8 mouse cellular contexts compared by ENCODE assay signal in genomic region chr10:80757717-80758116, GRCm38 (mm10). TPM values are rescaled to one million over a fixed set of nuclear protein-coding genes. Genes with fewer than 3 reads are reported as not detected.
DNase-seq lines count a peak whose midpoint lies in the region; ATAC-seq lines count a peak whose summit lies in the region.

No protein-coding gene starts in this region.

- no peak overlapping the region for H3K9ac ChIP-seq in embryonic facial prominence, embryonic 15.5 days
- peak overlapping the region; percentile 40; the same call in 1 of the 2 replicates for H3K9ac ChIP-seq in heart, embryonic 11.5 days (ENCODE audit: low read depth, low read length)
- H3K9ac ChIP-seq in kidney, embryonic 15.5 days = no peak overlapping the region
- H3K9ac ChIP-seq in liver, embryonic 11.5 days (ENCODE audit: low read depth, low read length) = no peak overlapping the region
- H3K9ac ChIP-seq in stomach, embryonic 15.5 days = no peak overlapping the region

- 0 out of 2 replicates have a peak overlapping the region, but pooled peaks have one; percentile 4 for H3K27ac ChIP-seq in embryonic facial prominence, embryonic 15.5 days (replicated peaks)
- H3K27ac ChIP-seq in heart, embryonic 11.5 days (ENCODE audit: low read depth, low read length) = no peak overlapping the region
- no peak overlapping the region for H3K27ac ChIP-seq in kidney, embryonic 15.5 days
- no peak overlapping the region for H3K27ac ChIP-seq in liver, embryonic 11.5 days (ENCODE audit: low read depth, low read length)
- H3K27ac ChIP-seq in stomach, embryonic 15.5 days = no peak overlapping the region

- H3K27me3 ChIP-seq in embryonic facial prominence, embryonic 15.5 days = no peaks in the 10 kb centered on the region
- no peaks in the 10 kb centered on the region for H3K27me3 ChIP-seq in heart, embryonic 11.5 days (ENCODE audit: control insufficient read depth, insufficient read depth, low read length)
- H3K27me3 ChIP-seq in kidney, embryonic 15.5 days = no peaks in the 10 kb centered on the region
- no peaks in the 10 kb centered on the region for H3K27me3 ChIP-seq in liver, embryonic 11.5 days (replicated peaks; ENCODE audit: control insufficient read depth, insufficient read depth, low read length)
- no peaks in the 10 kb centered on the region for H3K27me3 ChIP-seq in stomach, embryonic 15.5 days (replicated peaks)

- 0 out of 2 replicates have a peak overlapping the region, but pooled peaks have one; percentile 80 for H3K4me2 ChIP-seq in embryonic facial prominence, embryonic 15.5 days (replicated peaks)
- peak overlapping the region; percentile 79 for H3K4me2 ChIP-seq in heart, embryonic 11.5 days
- peak overlapping the region; percentile 87; the same call in 1 of the 2 replicates for H3K4me2 ChIP-seq in kidney, embryonic 15.5 days
- peak overlapping the region; percentile 83; the same call in 1 of the 2 replicates for H3K4me2 ChIP-seq in liver, embryonic 11.5 days
- peak overlapping the region; percentile 84; the same call in 1 of the 2 replicates for H3K4me2 ChIP-seq in stomach, embryonic 15.5 days

- no peaks in the 10 kb centered on the region for H3K9me3 ChIP-seq in embryonic facial prominence, embryonic 15.5 days (replicated peaks)
- H3K9me3 ChIP-seq in heart, embryonic 11.5 days (replicated peaks; ENCODE audit: control insufficient read depth, low read length) = no peaks in the 10 kb centered on the region
- no peaks in the 10 kb centered on the region for H3K9me3 ChIP-seq in kidney, embryonic 15.5 days (replicated peaks)
- no peaks in the 10 kb centered on the region for H3K9me3 ChIP-seq in liver, embryonic 11.5 days (ENCODE audit: control insufficient read depth, low read length)
- no peaks in the 10 kb centered on the region for H3K9me3 ChIP-seq in stomach, embryonic 15.5 days

- DNase-seq in 3134 (ENCODE audit: extremely low read depth, insufficient read length, low spot score) = peak; percentile 89
- peak; percentile 94 for DNase-seq in adrenal gland, adult 2 months
- DNase-seq in liver, embryonic 11.5 days (ENCODE audit: low spot score) = peak; percentile 52
- peak; percentile 82 for DNase-seq in naive thymus-derived CD4-positive, alpha-beta T cell, adult 2 months (ENCODE audit: low read depth)

- 31% methylated on average over 5 of the region's 5 CpGs for WGBS in embryonic facial prominence, embryonic 15.5 days
- WGBS in heart, embryonic 11.5 days (ENCODE audit: insufficient replicate concordance) = 29% methylated on average over 5 of the region's 5 CpGs
- WGBS in kidney, embryonic 15.5 days = 37% methylated on average over 5 of the region's 5 CpGs
- WGBS in liver, embryonic 11.5 days = 39% methylated on average over 5 of the region's 5 CpGs
- 45% methylated on average over 5 of the region's 5 CpGs for WGBS in stomach, embryonic 15.5 days

- 0 out of 2 replicates have a peak, but pooled peaks have one; percentile 21 for ATAC-seq in embryonic facial prominence, embryonic 15.5 days (ENCODE audit: insufficient number of reproducible peaks, low FRiP score, low TSS enrichment, low read depth)
- ATAC-seq in heart, embryonic 11.5 days (replicated peaks; ENCODE audit: insufficient number of reproducible peaks, low FRiP score, low TSS enrichment) = no peak
- ATAC-seq in kidney, embryonic 15.5 days (replicated peaks; ENCODE audit: low FRiP score) = no peak; the same call in 1 of the 2 replicates
- peak; percentile 65 for ATAC-seq in liver, embryonic 11.5 days (replicated peaks; ENCODE audit: low FRiP score)
- no peak for ATAC-seq in stomach, embryonic 15.5 days (ENCODE audit: insufficient read depth, low FRiP score, low read depth)

- no peaks in the 10 kb centered on the region for H3K36me3 ChIP-seq in embryonic facial prominence, embryonic 15.5 days
- H3K36me3 ChIP-seq in heart, embryonic 11.5 days (ENCODE audit: control insufficient read depth, insufficient read depth, low read length) = no peaks in the 10 kb centered on the region; the same call in 1 of the 2 replicates
- H3K36me3 ChIP-seq in kidney, embryonic 15.5 days = no peaks in the 10 kb centered on the region
- H3K36me3 ChIP-seq in liver, embryonic 11.5 days (ENCODE audit: control insufficient read depth, insufficient read depth, low read length) = no peaks in the 10 kb centered on the region
- H3K36me3 ChIP-seq in stomach, embryonic 15.5 days = no peaks in the 10 kb centered on the region

- H3K4me1 ChIP-seq in embryonic facial prominence, embryonic 15.5 days = peaks cover 46% of the 10 kb centered on the region
- H3K4me1 ChIP-seq in heart, embryonic 11.5 days (ENCODE audit: control insufficient read depth, insufficient read depth, low read length) = peaks cover 51% of the 10 kb centered on the region
- peaks cover 59% of the 10 kb centered on the region for H3K4me1 ChIP-seq in kidney, embryonic 15.5 days
- peaks cover 58% of the 10 kb centered on the region for H3K4me1 ChIP-seq in liver, embryonic 11.5 days (replicated peaks; ENCODE audit: control insufficient read depth, insufficient read depth, low read length)
- H3K4me1 ChIP-seq in stomach, embryonic 15.5 days = peaks cover 35% of the 10 kb centered on the region

- no peak overlapping the region; the same call in 1 of the 2 replicates for H3K4me3 ChIP-seq in embryonic facial prominence, embryonic 15.5 days (replicated peaks)
- H3K4me3 ChIP-seq in heart, embryonic 11.5 days (ENCODE audit: low read depth, low read length) = 0 out of 2 replicates have a peak overlapping the region, but pooled peaks have one; percentile 3
- 0 out of 2 replicates have a peak overlapping the region, but pooled peaks have one; percentile 4 for H3K4me3 ChIP-seq in kidney, embryonic 15.5 days (replicated peaks)
- H3K4me3 ChIP-seq in liver, embryonic 11.5 days (ENCODE audit: low read depth, low read length) = no peak overlapping the region; the same call in 1 of the 2 replicates
- H3K4me3 ChIP-seq in stomach, embryonic 15.5 days (replicated peaks) = 0 out of 2 replicates have a peak overlapping the region, but pooled peaks have one; percentile 1

RNA-seq across cellular contexts. Expression of gene Dot1l, which starts 2.7 kb away (rescaled TPM):
- total RNA-seq in adrenal gland, adult 2 months (2021) = 10 to 100 TPM; 31.7 to 80.6 TPM
- 109 and 170 TPM in 2 replicates for polyA plus RNA-seq in adrenal gland, adult 2 months (2012; rRNA removed)
- 17.1 and 21.7 TPM in 2 replicates for polyA plus RNA-seq in embryonic facial prominence, embryonic 15.5 days (2015; fragmentation: Nextera tagmentation; extraction: Ambion mirVana)
- polyA plus RNA-seq in heart, embryonic 11.5 days (2014; fragmentation: Nextera tagmentation; extraction: Ambion mirVana) = 23.1 and 27.3 TPM in 2 replicates
- 17.3 and 21.8 TPM in 2 replicates for polyA plus RNA-seq in kidney, embryonic 15.5 days (2015; fragmentation: Nextera tagmentation; extraction: Ambion mirVana)
- 23.9 and 28.2 TPM in 2 replicates for polyA plus RNA-seq in liver, embryonic 11.5 days (2014; fragmentation: Nextera tagmentation; extraction: Ambion mirVana)
- polyA plus RNA-seq in stomach, embryonic 15.5 days (2015; fragmentation: Nextera tagmentation; extraction: Ambion mirVana) = 17.3 and 17.4 TPM in 2 replicates

RNA-seq across cellular contexts. Expression of gene Ap3d1, which starts 15.7 kb away (rescaled TPM):
- 100 to 1,000 TPM in 1 of 2 experiments, 10 to 100 TPM in 1; 85.6 to 104 TPM for total RNA-seq in adrenal gland, adult 2 months (2021)
- 98.1 and 131 TPM in 2 replicates for polyA plus RNA-seq in adrenal gland, adult 2 months (2012; rRNA removed)
- 75.2 and 76.1 TPM in 2 replicates for polyA plus RNA-seq in embryonic facial prominence, embryonic 15.5 days (2015; fragmentation: Nextera tagmentation; extraction: Ambion mirVana)
- polyA plus RNA-seq in heart, embryonic 11.5 days (2014; fragmentation: Nextera tagmentation; extraction: Ambion mirVana) = 51.5 and 59.3 TPM in 2 replicates
- polyA plus RNA-seq in kidney, embryonic 15.5 days (2015; fragmentation: Nextera tagmentation; extraction: Ambion mirVana) = 68.1 and 70.9 TPM in 2 replicates
- polyA plus RNA-seq in liver, embryonic 11.5 days (2014; fragmentation: Nextera tagmentation; extraction: Ambion mirVana) = 53.1 and 53.2 TPM in 2 replicates
- 76.1 and 82.3 TPM in 2 replicates for polyA plus RNA-seq in stomach, embryonic 15.5 days (2015; fragmentation: Nextera tagmentation; extraction: Ambion mirVana)

RNA-seq across cellular contexts. Expression of gene Sf3a2, which starts 40.3 kb away (rescaled TPM):
- total RNA-seq in adrenal gland, adult 2 months (2021) = 10 to 100 TPM; 53.6 to 58.7 TPM
- polyA plus RNA-seq in adrenal gland, adult 2 months (2012; rRNA removed) = 103 and 104 TPM in 2 replicates
- 68.1 and 79.7 TPM in 2 replicates for polyA plus RNA-seq in embryonic facial prominence, embryonic 15.5 days (2015; fragmentation: Nextera tagmentation; extraction: Ambion mirVana)
- polyA plus RNA-seq in heart, embryonic 11.5 days (2014; fragmentation: Nextera tagmentation; extraction: Ambion mirVana) = 68.6 and 68.7 TPM in 2 replicates
- polyA plus RNA-seq in kidney, embryonic 15.5 days (2015; fragmentation: Nextera tagmentation; extraction: Ambion mirVana) = 78.2 and 92.6 TPM in 2 replicates
- 116 and 121 TPM in 2 replicates for polyA plus RNA-seq in liver, embryonic 11.5 days (2014; fragmentation: Nextera tagmentation; extraction: Ambion mirVana)
- polyA plus RNA-seq in stomach, embryonic 15.5 days (2015; fragmentation: Nextera tagmentation; extraction: Ambion mirVana) = 52.6 and 62.0 TPM in 2 replicates

RNA-seq across cellular contexts. Expression of gene Plekhj1, which starts 40.7 kb away (rescaled TPM):
- 10 to 100 TPM; 72.2 to 83.6 TPM for total RNA-seq in adrenal gland, adult 2 months (2021)
- 81.1 and 102 TPM in 2 replicates for polyA plus RNA-seq in adrenal gland, adult 2 months (2012; rRNA removed)
- 121 and 125 TPM in 2 replicates for polyA plus RNA-seq in embryonic facial prominence, embryonic 15.5 days (2015; fragmentation: Nextera tagmentation; extraction: Ambion mirVana)
- polyA plus RNA-seq in heart, embryonic 11.5 days (2014; fragmentation: Nextera tagmentation; extraction: Ambion mirVana) = 89.0 and 97.7 TPM in 2 replicates
- 126 and 130 TPM in 2 replicates for polyA plus RNA-seq in kidney, embryonic 15.5 days (2015; fragmentation: Nextera tagmentation; extraction: Ambion mirVana)
- 178 and 188 TPM in 2 replicates for polyA plus RNA-seq in liver, embryonic 11.5 days (2014; fragmentation: Nextera tagmentation; extraction: Ambion mirVana)
- polyA plus RNA-seq in stomach, embryonic 15.5 days (2015; fragmentation: Nextera tagmentation; extraction: Ambion mirVana) = 117 and 118 TPM in 2 replicates

RNA-seq across cellular contexts. Expression of gene Amh, which starts 47.3 kb away (rescaled TPM):
- total RNA-seq in adrenal gland, adult 2 months (2021) = under 1 TPM; 0.73 to 0.95 TPM
- polyA plus RNA-seq in adrenal gland, adult 2 months (2012; rRNA removed) = 1.7 and 2.1 TPM in 2 replicates
- 0.09 TPM in 1 of 2 replicates, not detected in the other for polyA plus RNA-seq in embryonic facial prominence, embryonic 15.5 days (2015; fragmentation: Nextera tagmentation; extraction: Ambion mirVana)
- 0.11 TPM in 1 of 2 replicates, not detected in the other for polyA plus RNA-seq in heart, embryonic 11.5 days (2014; fragmentation: Nextera tagmentation; extraction: Ambion mirVana)
- polyA plus RNA-seq in kidney, embryonic 15.5 days (2015; fragmentation: Nextera tagmentation; extraction: Ambion mirVana) = 0.09 TPM in 1 of 2 replicates, not detected in the other
- polyA plus RNA-seq in liver, embryonic 11.5 days (2014; fragmentation: Nextera tagmentation; extraction: Ambion mirVana) = 0.14 TPM in 1 of 2 replicates, not detected in the other
- not detected in 2 replicates for polyA plus RNA-seq in stomach, embryonic 15.5 days (2015; fragmentation: Nextera tagmentation; extraction: Ambion mirVana)

Comparison
In these comparisons a context has a peak if more than half of its experiments do, and no peak if none do; other contexts are left out.
1. ATAC-seq: peak in embryonic facial prominence, embryonic 15.5 days (single experiment) and liver, embryonic 11.5 days (single experiment); none in heart, embryonic 11.5 days (single experiment), kidney, embryonic 15.5 days (single experiment) and stomach, embryonic 15.5 days (single experiment).
2. H3K4me3 ChIP-seq: peak in heart, embryonic 11.5 days (single experiment), kidney, embryonic 15.5 days (single experiment) and stomach, embryonic 15.5 days (single experiment); none in embryonic facial prominence, embryonic 15.5 days (single experiment) and liver, embryonic 11.5 days (single experiment).
3. Peak in every context shown above with its lines, with median percentiles within 50 percentile points of each other: DNase-seq and H3K4me2 ChIP-seq.